ENCODE assay signal across 8 mouse cellular contexts in genomic region chr10:122096980-122097844, GRCm38 (mm10). TPM values are rescaled to one million over a fixed set of nuclear protein-coding genes. Genes with fewer than 3 reads are reported as not detected.
A peak's percentile ranks its signal among the peaks of the same experiment; 100 is the strongest.
DNase-seq lines count a peak whose midpoint lies in the region; ATAC-seq and TF ChIP-seq lines count a peak whose summit lies in the region.

Gene Rxylt1, minus strand, starts transcription at chr10:122097371.

- TF ChIP-seq CTCF in MEL (IDR thresholded peaks at IDR 0.05 in 2 of 3, conservative IDR thresholded peaks at IDR 0.05 in 1 of 3; ENCODE audit: control insufficient read depth in 1 of 3, insufficient read depth in 1 of 3, low read depth in 2 of 3, low read length in 3 of 3, poor library complexity in 1 of 3, severe bottlenecking in 1 of 3) = no peak
- no peak for TF ChIP-seq CTCF in cerebellum, adult 2 months (IDR thresholded peaks at IDR 0.05; ENCODE audit: borderline replicate concordance, insufficient read depth, low read depth, low read length)
- no peak for TF ChIP-seq CTCF in forebrain, postnatal 0 days (IDR thresholded peaks at IDR 0.05; ENCODE audit: low read depth)

- TF ChIP-seq POLR2A in MEL (IDR thresholded peaks at IDR 0.05; ENCODE audit: control insufficient read depth in 1 of 2, insufficient read depth in 1 of 2, low read depth in 1 of 2, low read length in 2 of 2, poor library complexity in 1 of 2) = peak; percentile 66 to 75; a peak in 3 of 4 replicates
- TF ChIP-seq POLR2A in cerebellum, adult 2 months (IDR thresholded peaks at IDR 0.05; ENCODE audit: borderline replicate concordance, insufficient read depth, low read length) = peak; percentile 40; the same call in 1 of the 2 replicates

- peaks cover 2% of the 10 kb centered on the region for H3K79me2 ChIP-seq in MEL (ENCODE audit: control insufficient read depth, insufficient read depth, low read length, poor library complexity)

- peak within 1 kb of the TSS; percentile 85 for H3K4me2 ChIP-seq in forebrain, postnatal 0 days (ENCODE audit: low read depth)
- H3K4me2 ChIP-seq in lung, embryonic 15.5 days = peak within 1 kb of the TSS; percentile 85

- TF ChIP-seq RAD21 in MEL (IDR thresholded peaks at IDR 0.05; ENCODE audit: low read depth, low read length) = no peak

- H3K27me3 ChIP-seq in MEL (ENCODE audit: control insufficient read depth in 1 of 2, insufficient read depth in 2 of 2, low read length in 2 of 2) = no peaks in the 10 kb centered on the region
- no peaks in the 10 kb centered on the region for H3K27me3 ChIP-seq in cerebellum, adult 2 months (ENCODE audit: control insufficient read depth, insufficient read depth, low read length)
- H3K27me3 ChIP-seq in forebrain, postnatal 0 days (ENCODE audit: insufficient read depth, low read length) = no peaks in the 10 kb centered on the region
- H3K27me3 ChIP-seq in lung, embryonic 15.5 days = no peaks in the 10 kb centered on the region

- ATAC-seq in forebrain, postnatal 0 days = peak; percentile 96
- ATAC-seq in lung, embryonic 15.5 days (ENCODE audit: borderline replicate concordance, extremely low read depth, low FRiP score, low TSS enrichment) = peak; percentile 98

- DNase-seq in MEL (ENCODE audit: low read depth, low spot score) = peak; percentile 97
- DNase-seq in cerebellum, adult 2 months = peak; percentile 93 to 96
- DNase-seq in forebrain, postnatal 0 days = peak; percentile 93
- peak; percentile 97 for DNase-seq in heart, postnatal 4 days
- DNase-seq in layer of hippocampus, adult 8-10 months (ENCODE audit: low spot score in 2 of 2) = peak; percentile 93 to 95
- DNase-seq in ovary, adult 18-20 months (ENCODE audit: low spot score) = peak; percentile 97
- peak; percentile 98 for DNase-seq in thymus, postnatal 0 days (ENCODE audit: low spot score)

- no peak for TF ChIP-seq EP300 in MEL (IDR thresholded peaks at IDR 0.05; ENCODE audit: low read depth in 1 of 2, low read length in 2 of 2)

- WGBS in cerebellum, adult 2 months = under 1% methylated on average over 47 of the region's 48 CpGs
- 2% methylated on average over 45 of the region's 48 CpGs for WGBS in forebrain, postnatal 0 days
- WGBS in lung, embryonic 15.5 days = 1% methylated on average over 38 of the region's 48 CpGs

- no peak within 1 kb of the TSS for H3K27ac ChIP-seq in MEL (ENCODE audit: control insufficient read depth, low read depth, low read length)
- peak within 1 kb of the TSS; percentile 49 for H3K27ac ChIP-seq in cerebellum, adult 2 months (ENCODE audit: insufficient read depth, low read length)
- H3K27ac ChIP-seq in forebrain, postnatal 0 days (ENCODE audit: low read depth, low read length) = peak within 1 kb of the TSS; percentile 90
- peak within 1 kb of the TSS; percentile 95 for H3K27ac ChIP-seq in lung, embryonic 15.5 days

- H3K4me3 ChIP-seq in MEL (ENCODE audit: control insufficient read depth in 1 of 2, insufficient read depth in 1 of 2, low read depth in 2 of 2, low read length in 2 of 2) = peak within 1 kb of the TSS; percentile 84 to 86
- H3K4me3 ChIP-seq in cerebellum, adult 2 months (replicated peaks; ENCODE audit: insufficient read depth, low read depth, low read length) = peak within 1 kb of the TSS; percentile 62
- peak within 1 kb of the TSS; percentile 69 for H3K4me3 ChIP-seq in forebrain, postnatal 0 days (ENCODE audit: low read depth, low read length)
- H3K4me3 ChIP-seq in lung, embryonic 15.5 days = peak within 1 kb of the TSS; percentile 82

- peaks cover 2 to 8% of the 10 kb centered on the region in 2 experiments; a peak in 3 of 4 replicates for H3K36me3 ChIP-seq in MEL (ENCODE audit: control insufficient read depth in 1 of 2, insufficient read depth in 2 of 2, low read length in 2 of 2)
- H3K36me3 ChIP-seq in forebrain, postnatal 0 days (ENCODE audit: insufficient read depth) = no peaks in the 10 kb centered on the region
- H3K36me3 ChIP-seq in lung, embryonic 15.5 days = 0 out of 2 replicates have a peak, but pooled peaks cover 3% of the 10 kb centered on the region

- peaks cover 3 to 4% of the 10 kb centered on the region in 2 experiments for H3K4me1 ChIP-seq in MEL (ENCODE audit: control insufficient read depth in 1 of 2, insufficient read depth in 2 of 2, low read length in 2 of 2)
- no peaks in the 10 kb centered on the region; the same call in 1 of the 2 replicates for H3K4me1 ChIP-seq in cerebellum, adult 2 months (ENCODE audit: control insufficient read depth, insufficient read depth, low read length)
- peaks cover 11% of the 10 kb centered on the region; the same call in 1 of the 2 replicates for H3K4me1 ChIP-seq in forebrain, postnatal 0 days (ENCODE audit: insufficient read depth)
- H3K4me1 ChIP-seq in lung, embryonic 15.5 days = peaks cover 12% of the 10 kb centered on the region

- H3K9me3 ChIP-seq in MEL (replicated peaks; ENCODE audit: insufficient read depth, low read length) = no peaks in the 10 kb centered on the region
- no peaks in the 10 kb centered on the region for H3K9me3 ChIP-seq in forebrain, postnatal 0 days (ENCODE audit: low read length)
- no peaks in the 10 kb centered on the region for H3K9me3 ChIP-seq in lung, embryonic 15.5 days

- peak within 1 kb of the TSS; percentile 76 for H3K9ac ChIP-seq in MEL (ENCODE audit: control insufficient read depth, low read depth, low read length, poor library complexity, severe bottlenecking)
- peak within 1 kb of the TSS; percentile 78 for H3K9ac ChIP-seq in forebrain, postnatal 0 days
- H3K9ac ChIP-seq in lung, embryonic 15.5 days = peak within 1 kb of the TSS; percentile 87

TF ChIP-seq in MEL, 35 proteins besides CTCF, POLR2A, EP300 and RAD21:
- TF ChIP-seq NELFE (IDR thresholded peaks at IDR 0.05; ENCODE audit: low read depth, low read length) (peak; percentile 67), MYC (IDR thresholded peaks at IDR 0.05; ENCODE audit: low read depth, low read length) (no peak), MAZ (IDR thresholded peaks at IDR 0.05; ENCODE audit: low read depth, low read length) (no peak; the same call in 1 of the 2 replicates), POLR2AphosphoS2 (IDR thresholded peaks at IDR 0.05; ENCODE audit: low read length) (no peak), UBTF (IDR thresholded peaks at IDR 0.05; ENCODE audit: borderline replicate concordance, insufficient read depth, low read depth, low read length) (peak; percentile 90; the same call in 1 of the 2 replicates)
TF ChIP-seq in MEL: peak in this region for 2.

RNA-seq across cellular contexts. Expression of gene Rxylt1, which starts in this region (rescaled TPM):
- total RNA-seq in MEL (2012; rRNA removed) = 24.3 and 30.6 TPM in 2 replicates
- polyA plus RNA-seq in MEL (2012; ENCODE audit: insufficient read depth in 1 of 2, insufficient read length in 2 of 2, low read depth in 1 of 2, low replicate concordance in 2 of 2, missing spikeins in 1 of 2) = 10 to 100 TPM in 1 of 2 experiments, not detected in 1; 26.1 TPM
- 21.6 and 24.7 TPM in 2 replicates for polyA plus RNA-seq in cerebellum, adult 2 months (2012; rRNA removed)
- total RNA-seq in forebrain, postnatal 0 days (2014; rRNA removed) = 40.5 and 44.0 TPM in 2 replicates
- 48.4 and 49.3 TPM in 2 replicates for polyA plus RNA-seq in forebrain, postnatal 0 days (2015; fragmentation: Nextera tagmentation; extraction: Ambion mirVana)
- total RNA-seq in heart, postnatal 4 days (2021) = 10 to 100 TPM; 45.0 to 47.3 TPM
- 10 to 100 TPM; 32.1 to 45.4 (median 38.4) TPM for total RNA-seq in layer of hippocampus, adult 8-10 months (2022)
- polyA plus RNA-seq in lung, embryonic 15.5 days (2015; fragmentation: Nextera tagmentation; extraction: Ambion mirVana) = 46.0 and 48.3 TPM in 2 replicates
- 36.7 and 39.2 TPM in 2 replicates for polyA plus RNA-seq in thymus, postnatal 0 days (2015; fragmentation: Nextera tagmentation; extraction: Ambion mirVana)
